Mouse (Mus musculus) liver, embryonic 14.5 days (tissue): Measurements from ENCODE around the gene Cyp2c54.
"Not testable (repeated sequence)": the region's sequence is repeated elsewhere in the genome, so short reads cannot be mapped to it uniquely, and the experiment has no call there.

Experiments
- CTCF ChIP-seq: IDR thresholded peaks from 2 replicates; pipeline ENCODE4 v1.5.1; 2016; ENCODE audit warnings: antibody characterized with exemption, low read depth, control low read depth
- EP300 ChIP-seq: IDR thresholded peaks from 2 replicates; pipeline ENCODE4 v1.6.1; 2016; ENCODE audit warnings: antibody characterized with exemption, low read depth

DNA sequence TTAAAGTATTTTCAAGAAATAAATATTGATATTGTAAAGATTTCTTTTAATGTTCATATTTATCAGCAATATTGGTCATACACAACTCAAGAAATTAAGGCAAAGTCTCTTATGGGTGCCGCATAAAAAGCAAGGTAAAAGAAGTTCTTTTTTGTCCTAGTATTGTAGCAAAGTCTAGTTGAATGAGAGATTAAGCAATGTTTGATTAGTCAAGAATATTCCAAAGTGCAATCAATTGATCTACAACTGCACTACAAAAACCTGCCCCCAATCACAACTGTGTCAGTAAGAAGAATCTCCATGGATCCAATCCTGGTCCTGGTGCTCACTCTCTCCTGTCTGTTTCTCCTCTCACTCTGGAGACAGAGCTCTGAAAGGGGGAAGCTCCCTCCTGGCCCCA, 81.5 kb downstream of the Cyp2c54 start, which contains the start of gene Cyp2c37:
- TF ChIP-seq EP300, CTCF: not testable (repeated sequence)
